Mouse (Mus musculus) forelimb bud, embryonic 11.5 days (tissue): ENCODE measurements at regions not wholly inside any gene's neighbourhood (a gene's known extent, or its start where the extent isn't known, plus 50 kb on each side); places are given as distances from the start of the nearest gene placed in this dataset.
A peak's percentile ranks its signal among the peaks of the same experiment; 100 is the strongest.

Source experiments
- DNase-seq: peaks from one replicate; pipeline ENCODE4 v3.0.0-alpha.2; 2012; ENCODE audit warnings: low read depth, low spot score

- peak; percentile 14 for DNase-seq
Observed at GRCm38 (mm10) chr3:29890764-29891163, 657.0 kb downstream of the Mecom start.

GRCm38 (mm10) chr3:29890286-29890685 is 657.5 kb downstream of the Mecom start:
- DNase-seq: no peak

- no peak for DNase-seq
Observed at GRCm38 (mm10) chr3:29889638-29890037, 658.2 kb downstream of the Mecom start.

GRCm38 (mm10) chr3:29879966-29880365 is 667.8 kb downstream of the Mecom start:
- peak; percentile 30 for DNase-seq

GRCm38 (mm10) chr3:29875768-29876167 is 672.0 kb downstream of the Mecom start:
- DNase-seq: no peak

- DNase-seq: no peak
Observed at GRCm38 (mm10) chr3:29862437-29862836, 685.4 kb downstream of the Mecom start.

GRCm38 (mm10) chr3:29852465-29852864 is 695.3 kb downstream of the Mecom start:
- no peak for DNase-seq

- no peak for DNase-seq
Observed at GRCm38 (mm10) chr3:29835432-29835831, 712.4 kb downstream of the Mecom start.

GRCm38 (mm10) chr3:29834884-29835283 is 712.9 kb downstream of the Mecom start:
- no peak for DNase-seq

GRCm38 (mm10) chr3:29831346-29831745 is 716.5 kb downstream of the Mecom start:
- no peak for DNase-seq

GRCm38 (mm10) chr3:29822622-29823370 is 725.0 kb downstream of the Mecom start:
- peak; percentile 59 for DNase-seq

- no peak for DNase-seq
Observed at GRCm38 (mm10) chr3:29816964-29817363, 730.8 kb downstream of the Mecom start.

- DNase-seq: peak; percentile 39
Observed at GRCm38 (mm10) chr3:29813276-29813675, 731.5 kb downstream of the Egfem1 start.

GRCm38 (mm10) chr3:29812480-29813240 is 730.8 kb downstream of the Egfem1 start:
- peak; percentile 68 for DNase-seq

GRCm38 (mm10) chr3:29806046-29806445 is 724.2 kb downstream of the Egfem1 start:
- DNase-seq: no peak

- DNase-seq: peak; percentile 50
Observed at GRCm38 (mm10) chr3:29803456-29803855, 721.6 kb downstream of the Egfem1 start.

GRCm38 (mm10) chr3:29801081-29801480 is 719.3 kb downstream of the Egfem1 start:
- no peak for DNase-seq

GRCm38 (mm10) chr3:29774365-29774764 is 692.5 kb downstream of the Egfem1 start:
- no peak for DNase-seq

GRCm38 (mm10) chr3:29771194-29771593 is 689.4 kb downstream of the Egfem1 start:
- no peak for DNase-seq

- DNase-seq: no peak
Observed at GRCm38 (mm10) chr3:29768592-29768991, 686.8 kb downstream of the Egfem1 start.

- no peak for DNase-seq
Observed at GRCm38 (mm10) chr3:29764021-29764420, 682.2 kb downstream of the Egfem1 start.

GRCm38 (mm10) chr3:29757821-29758494 is 676.1 kb downstream of the Egfem1 start:
- DNase-seq: no peak
